Mouse (Mus musculus) embryonic facial prominence, embryonic 10.5 days (tissue): ENCODE results near the gene Rfpl4b. TPM values are rescaled to one million over a fixed set of nuclear protein-coding genes. Genes with fewer than 3 reads are reported as not detected.
"Not testable (repeated sequence)": the region's sequence is repeated elsewhere in the genome, so short reads cannot be mapped to it uniquely, and the experiment has no call there.

Experiments used
- DNase-seq: peaks from one replicate; pipeline ENCODE4 v3.0.0-alpha.2; 2017; ENCODE audit warnings: low spot score
- H3K27ac ChIP-seq: fragments of 300-500 bp; sonication (generic); replicated peaks from 2 replicates; pipeline ENCODE4 v1.5.1; 2016; ENCODE audit warnings: mild to moderate bottlenecking
- H3K27me3 ChIP-seq: fragments of 300-500 bp; sonication (generic); replicated peaks from 2 replicates; pipeline ENCODE4 v1.6.1; 2016; ENCODE audit warnings: low read depth, mild to moderate bottlenecking; ENCODE audit not compliant: poor library complexity, severe bottlenecking
- H3K36me3 ChIP-seq: fragments of 300-500 bp; sonication (generic); replicated peaks from 2 replicates; pipeline ENCODE4 v1.6.1; 2016; ENCODE audit warnings: mild to moderate bottlenecking, moderate library complexity
- H3K4me1 ChIP-seq: fragments of 300-500 bp; sonication (generic); 2 replicates; pipeline ENCODE4 v1.6.1; 2016
- H3K4me3 ChIP-seq: fragments of 300-500 bp; sonication (generic); 2 replicates; pipeline ENCODE4 v1.5.1; 2016; ENCODE audit warnings: mild to moderate bottlenecking, moderate library complexity
- H3K9me3 ChIP-seq: fragments of 300-500 bp; sonication (generic); 2 replicates; pipeline ENCODE4 v1.6.1; 2016; ENCODE audit warnings: mild to moderate bottlenecking
- WGBS: fragments of 180-500 bp; shearing (Covaris S2); methylation state at CpG from one replicate; pipeline ENCODE4 v1.1.7; 2016; 5-methylcytosine and 5-hydroxymethylcytosine counted together
- polyA plus RNA-seq: library from polyadenylated mRNA; unstranded; fragments of >200 nt; fragmentation: Nextera tagmentation; extraction: Ambion mirVana; gene quantifications from 2 replicates; pipeline ENCODE4 v1.2.1, GENCODE M21; 2016

The Rfpl4b gene
- not detected in 2 replicates for polyA plus RNA-seq

DNA sequence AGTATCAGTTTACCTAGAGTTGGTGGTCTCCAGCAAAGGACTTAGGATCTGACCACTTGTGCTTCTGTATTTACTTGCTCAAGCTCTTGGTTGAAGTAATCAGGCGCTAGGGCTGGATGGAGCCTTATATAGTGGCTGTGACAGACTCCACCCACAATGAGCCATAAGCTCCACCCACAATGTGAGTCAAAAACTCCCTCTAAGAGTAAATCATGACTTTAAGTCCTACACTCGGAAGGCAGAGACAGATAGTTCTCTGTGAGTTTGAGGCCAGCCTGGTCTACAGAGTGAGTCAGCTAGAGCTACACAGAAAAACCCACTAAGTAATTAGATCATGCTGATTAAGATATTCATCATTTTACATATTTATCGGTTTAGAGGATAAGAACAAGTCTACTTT, at the start of gene Rfpl4b:
Rfpl4b (minus strand) TSS at position 101 of the 400 bp plus-strand sequence.
- H3K4me3 ChIP-seq = no peak within 1 kb of the TSS
- no peak for DNase-seq
- 94% methylated on average over 3 of the region's 3 CpGs for WGBS
- H3K27ac ChIP-seq = no peak within 1 kb of the TSS
- peaks cover 19% of the 10 kb centered on the region for H3K9me3 ChIP-seq
- peaks cover 7% of the 10 kb centered on the region for H3K4me1 ChIP-seq
- no peaks in the 10 kb centered on the region for H3K36me3 ChIP-seq
- no peaks in the 10 kb centered on the region for H3K27me3 ChIP-seq

DNA sequence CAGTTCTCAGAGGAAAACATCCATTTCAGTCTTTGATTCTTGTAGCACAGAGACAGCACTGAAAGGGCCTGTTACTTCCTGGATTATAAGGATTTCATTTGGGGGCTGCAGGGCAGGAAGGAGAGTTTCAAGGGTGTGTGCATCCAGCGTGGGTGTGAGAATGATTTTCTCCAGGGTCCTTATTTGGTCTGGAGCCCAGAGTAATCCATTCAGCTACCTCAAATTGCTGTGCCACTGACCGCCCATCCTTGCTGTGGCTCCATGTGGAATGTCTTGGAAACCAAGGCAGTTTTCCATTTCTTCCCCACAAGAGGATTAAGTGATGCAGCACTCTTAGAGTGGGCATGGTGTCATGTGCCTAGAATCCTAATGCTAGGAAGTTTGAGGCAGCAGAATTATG, 33.6 kb upstream of the Rfpl4b start:
- no peak for DNase-seq
- 57% methylated on average over 2 of the region's 2 CpGs for WGBS

DNA sequence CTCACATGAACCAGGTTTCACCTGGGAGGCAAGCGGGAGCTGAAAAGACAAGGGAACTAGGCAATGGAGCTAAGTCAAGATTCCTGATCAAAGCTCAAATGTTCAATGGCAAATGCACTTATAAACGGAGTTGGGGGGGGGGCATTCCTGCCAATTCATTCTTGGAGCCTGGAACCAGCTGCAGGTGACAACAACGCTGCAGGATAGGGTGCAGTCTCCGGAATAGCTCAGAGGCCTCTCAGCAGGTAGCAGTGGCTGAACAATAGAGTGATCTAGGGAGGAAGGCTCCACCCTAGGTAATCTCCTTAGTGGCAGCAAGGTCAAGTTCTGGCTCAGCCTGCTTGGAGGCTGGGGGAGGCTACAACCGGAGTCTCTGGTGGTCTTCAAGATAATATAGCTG, 28.4 kb upstream of the Rfpl4b start:
- WGBS = 46% methylated on average over 5 of the region's 5 CpGs
- not testable (repeated sequence) for H3K9me3 ChIP-seq, H3K4me3 ChIP-seq, H3K27me3 ChIP-seq, H3K27ac ChIP-seq, DNase-seq, H3K36me3 ChIP-seq
- peaks cover 11% of the 10 kb centered on the region for H3K4me1 ChIP-seq

More for the DNA sequence above, 33.6 kb upstream of the Rfpl4b start:
- Histone ChIP-seq H3K36me3 (no peaks in the 10 kb centered on the region), H3K4me1 (peaks cover 10% of the 10 kb centered on the region), H3K9me3 (no peaks in the 10 kb centered on the region), H3K4me3 (no peak overlapping the region), H3K27ac (0 out of 2 replicates have a peak overlapping the region, but pooled peaks have one; percentile 21), H3K27me3 (no peaks in the 10 kb centered on the region; the same call in 1 of the 2 replicates)

DNA sequence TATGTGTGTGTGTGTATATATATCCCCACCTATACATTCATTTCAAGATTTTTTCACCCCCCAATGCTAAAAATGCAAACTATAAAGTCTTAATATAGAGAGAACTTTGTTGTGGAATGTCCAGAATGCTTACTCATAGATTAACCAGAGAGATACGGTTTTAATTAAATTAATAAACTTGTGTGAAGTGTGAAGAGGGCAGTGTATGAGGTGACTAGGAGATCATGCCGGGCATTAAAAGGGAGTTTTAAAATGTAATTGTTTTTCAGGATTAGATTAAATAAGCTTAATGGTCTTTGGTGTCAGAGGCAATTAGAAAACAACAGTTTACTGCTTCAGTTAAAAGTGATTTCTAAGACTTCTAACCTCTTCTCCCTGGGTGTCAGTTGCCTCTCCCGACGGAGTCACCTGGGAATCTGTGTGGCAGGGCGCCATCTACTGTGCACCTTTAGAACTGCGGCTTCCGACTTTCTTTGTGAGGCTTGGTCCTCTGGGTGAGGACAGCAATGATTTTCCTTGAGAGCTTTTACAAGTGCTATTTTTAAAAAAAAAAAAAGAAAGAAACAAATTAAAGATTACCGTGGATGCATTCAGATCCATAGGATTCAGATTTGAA, 27.4 kb upstream of the Rfpl4b start:
- Histone ChIP-seq H3K27ac (no peak overlapping the region), H3K4me1 (peaks cover 8% of the 10 kb centered on the region; the same call in 1 of the 2 replicates), H3K36me3 (no peaks in the 10 kb centered on the region), H3K9me3 (no peaks in the 10 kb centered on the region), H3K4me3 (no peak overlapping the region), H3K27me3 (no peaks in the 10 kb centered on the region; the same call in 1 of the 2 replicates)
- DNase-seq = peak; percentile 78
- 19% methylated on average over 8 of the region's 8 CpGs for WGBS

DNA sequence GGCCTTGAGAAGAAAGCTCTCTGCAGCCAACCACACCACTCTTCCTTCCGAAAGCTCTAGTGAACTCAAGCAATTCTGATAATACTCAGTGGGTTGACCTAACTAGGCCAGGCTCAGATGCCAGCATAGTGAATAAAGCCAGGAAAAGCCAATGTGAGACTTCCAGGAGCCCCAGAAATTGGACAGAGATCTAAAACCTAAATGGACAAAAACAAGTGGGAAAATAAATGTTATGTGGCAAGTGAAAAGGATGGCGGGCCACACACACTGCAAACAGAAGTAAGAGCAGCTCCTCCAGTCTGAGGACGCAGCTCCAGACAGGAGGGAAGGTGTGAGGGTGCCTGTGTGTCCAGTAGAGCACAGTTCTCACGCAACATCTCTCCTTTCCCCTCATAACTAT, 26.7 kb upstream of the Rfpl4b start:
- Histone ChIP-seq H3K4me3 (no peak overlapping the region), H3K36me3 (no peaks in the 10 kb centered on the region), H3K9me3 (no peaks in the 10 kb centered on the region), H3K4me1 (peaks cover 8% of the 10 kb centered on the region; the same call in 1 of the 2 replicates), H3K27ac (no peak overlapping the region), H3K27me3 (no peaks in the 10 kb centered on the region; the same call in 1 of the 2 replicates)
- DNase-seq = no peak
- WGBS = 88% methylated on average over 4 of the region's 4 CpGs

DNA sequence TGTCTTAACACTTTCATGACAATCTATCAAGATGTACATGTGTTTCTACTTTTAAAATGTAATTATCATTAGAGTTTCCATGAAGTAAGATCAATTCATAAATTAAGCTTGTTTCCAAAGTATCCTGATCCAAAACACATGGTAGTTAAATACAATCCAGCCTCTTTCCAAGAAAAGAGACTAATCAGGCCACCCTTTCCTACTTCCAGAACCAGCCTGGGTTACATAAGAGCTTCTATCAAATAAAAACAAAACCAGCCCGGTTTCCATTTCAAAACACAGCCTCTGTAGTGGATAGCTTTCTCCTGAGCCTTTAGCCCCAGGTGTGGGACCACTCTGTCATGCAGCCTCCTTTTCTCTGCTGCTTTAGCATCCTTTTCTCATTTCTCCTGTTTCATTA, 2.2 kb upstream of the Rfpl4b start:
- Histone ChIP-seq H3K4me1 (peaks cover 7% of the 10 kb centered on the region), H3K36me3 (no peaks in the 10 kb centered on the region), H3K27ac (0 out of 2 replicates have a peak overlapping the region, but pooled peaks have one; percentile 19), H3K9me3 (peaks cover 27% of the 10 kb centered on the region), H3K4me3 (no peak overlapping the region), H3K27me3 (no peaks in the 10 kb centered on the region)
- 35% methylated on average over 1 of the region's 1 CpGs for WGBS
- DNase-seq = no peak

DNA sequence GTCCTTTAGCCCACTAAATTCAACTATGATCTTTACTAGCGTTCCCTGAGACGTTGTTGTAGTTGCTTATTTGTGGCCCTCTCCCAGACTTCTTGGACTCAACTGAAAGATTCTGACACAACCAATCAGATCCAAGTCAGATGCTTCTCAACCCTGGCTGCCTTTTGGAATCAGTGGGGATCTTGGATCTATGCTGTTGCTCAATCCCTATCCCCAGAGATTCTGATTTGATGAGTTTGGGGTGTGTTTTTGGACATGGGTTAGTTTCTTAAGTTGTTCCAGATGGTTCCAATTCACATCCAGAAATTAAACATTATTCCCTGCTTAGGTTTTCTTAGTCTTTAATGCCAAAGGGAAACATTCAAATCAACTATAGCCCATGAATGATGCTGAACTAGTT, 15.5 kb downstream of the Rfpl4b start:
- no peak for DNase-seq
- Histone ChIP-seq H3K27ac (no peak overlapping the region), H3K9me3 (no peaks in the 10 kb centered on the region), H3K36me3 (no peaks in the 10 kb centered on the region), H3K4me1 (no peaks in the 10 kb centered on the region), H3K27me3 (no peaks in the 10 kb centered on the region), H3K4me3 (no peak overlapping the region)
- WGBS = 82% methylated on average over 2 of the region's 2 CpGs

DNA sequence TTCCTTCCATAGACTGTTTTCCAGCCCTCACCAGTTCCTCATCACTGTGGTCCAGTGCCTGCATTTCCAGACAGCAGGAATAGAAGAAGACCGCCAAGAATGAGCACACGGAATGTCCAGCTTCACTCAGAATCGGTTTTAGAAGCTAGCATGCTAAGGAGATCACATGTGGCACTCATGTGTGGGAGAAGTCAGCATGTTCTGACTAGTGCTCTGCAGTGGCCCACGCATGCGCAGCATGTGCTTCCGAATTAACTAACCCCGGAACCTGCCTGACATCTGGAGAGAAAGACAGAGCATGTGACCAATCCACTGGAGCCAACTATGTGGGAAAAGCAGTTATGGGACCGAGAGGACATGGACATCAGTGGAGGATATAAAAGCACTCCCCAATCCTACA, 17.5 kb downstream of the Rfpl4b start:
- no peak overlapping the region for H3K4me3 ChIP-seq
- 0 out of 2 replicates have a peak, but pooled peaks cover 3% of the 10 kb centered on the region for H3K4me1 ChIP-seq
- H3K27ac ChIP-seq = no peak overlapping the region
- no peaks in the 10 kb centered on the region for H3K36me3 ChIP-seq
- H3K27me3 ChIP-seq = no peaks in the 10 kb centered on the region
- H3K9me3 ChIP-seq = no peaks in the 10 kb centered on the region
- no peak for DNase-seq
- WGBS = 92% methylated on average over 8 of the region's 8 CpGs

DNA sequence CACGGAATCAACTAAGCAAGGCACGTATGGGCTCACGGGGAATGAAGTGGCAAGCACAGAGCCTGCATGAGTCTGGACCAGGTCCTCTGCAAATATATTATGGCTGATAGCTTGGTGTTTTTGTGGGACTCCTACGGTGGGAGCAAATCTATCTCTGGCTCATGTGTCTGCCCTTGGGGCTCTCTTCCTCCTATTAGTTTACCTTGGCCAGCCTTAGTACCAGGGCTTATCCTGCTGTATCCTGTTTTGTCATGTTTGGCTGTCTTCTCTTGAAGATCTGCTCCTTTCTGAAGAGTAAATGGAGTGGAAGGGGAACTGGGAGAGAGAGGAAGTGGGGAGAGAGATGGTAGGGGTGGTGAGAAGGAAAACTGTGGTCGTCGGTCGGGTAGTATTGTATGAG, 18.3 kb downstream of the Rfpl4b start:
- H3K4me1 ChIP-seq = 0 out of 2 replicates have a peak, but pooled peaks cover 4% of the 10 kb centered on the region
- no peak overlapping the region for H3K27ac ChIP-seq
- no peaks in the 10 kb centered on the region for H3K9me3 ChIP-seq
- 92% methylated on average over 7 of the region's 7 CpGs for WGBS
- H3K36me3 ChIP-seq = no peaks in the 10 kb centered on the region
- DNase-seq = no peak
- H3K27me3 ChIP-seq = no peaks in the 10 kb centered on the region
- H3K4me3 ChIP-seq = no peak overlapping the region

DNA sequence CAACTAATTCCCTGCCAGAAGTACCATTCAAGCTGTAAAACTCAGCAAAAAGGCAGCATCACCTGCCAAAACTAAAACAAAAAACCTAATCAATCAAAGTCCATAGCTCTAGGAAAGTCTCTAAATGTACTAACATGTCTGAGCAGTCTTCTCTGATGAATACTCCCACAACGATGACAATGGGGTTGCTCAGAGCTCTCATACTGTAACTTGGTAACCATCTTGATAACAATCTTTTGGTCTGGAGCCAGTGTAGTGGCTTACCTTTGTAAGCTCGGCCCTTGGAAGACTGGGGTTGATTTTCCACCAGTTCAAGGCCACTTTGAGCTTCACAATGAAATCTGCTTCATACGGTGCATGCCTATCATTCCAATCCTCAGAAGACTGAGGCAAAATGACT, 33.0 kb downstream of the Rfpl4b start:
- no peak for DNase-seq
- no peak overlapping the region for H3K27ac ChIP-seq
- no peak overlapping the region for H3K4me3 ChIP-seq
- H3K27me3 ChIP-seq = no peaks in the 10 kb centered on the region
- 80% methylated on average over 3 of the region's 3 CpGs for WGBS
- no peaks in the 10 kb centered on the region for H3K9me3 ChIP-seq
- no peaks in the 10 kb centered on the region for H3K4me1 ChIP-seq
- H3K36me3 ChIP-seq = no peaks in the 10 kb centered on the region

Other genes with a start within 250 kb of the Rfpl4b start
- 19.9 and 25.3 TPM in 2 replicates for gene Lama4, start 143.7 kb upstream of the Rfpl4b start, polyA plus RNA-seq